Mouse (Mus musculus): Measurements from ENCODE around the gene Gsk3b.
"Not testable (repeated sequence)": the region's sequence is repeated elsewhere in the genome, so short reads cannot be mapped to it uniquely, and the experiment has no call there.

The Gsk3b gene

DNA sequence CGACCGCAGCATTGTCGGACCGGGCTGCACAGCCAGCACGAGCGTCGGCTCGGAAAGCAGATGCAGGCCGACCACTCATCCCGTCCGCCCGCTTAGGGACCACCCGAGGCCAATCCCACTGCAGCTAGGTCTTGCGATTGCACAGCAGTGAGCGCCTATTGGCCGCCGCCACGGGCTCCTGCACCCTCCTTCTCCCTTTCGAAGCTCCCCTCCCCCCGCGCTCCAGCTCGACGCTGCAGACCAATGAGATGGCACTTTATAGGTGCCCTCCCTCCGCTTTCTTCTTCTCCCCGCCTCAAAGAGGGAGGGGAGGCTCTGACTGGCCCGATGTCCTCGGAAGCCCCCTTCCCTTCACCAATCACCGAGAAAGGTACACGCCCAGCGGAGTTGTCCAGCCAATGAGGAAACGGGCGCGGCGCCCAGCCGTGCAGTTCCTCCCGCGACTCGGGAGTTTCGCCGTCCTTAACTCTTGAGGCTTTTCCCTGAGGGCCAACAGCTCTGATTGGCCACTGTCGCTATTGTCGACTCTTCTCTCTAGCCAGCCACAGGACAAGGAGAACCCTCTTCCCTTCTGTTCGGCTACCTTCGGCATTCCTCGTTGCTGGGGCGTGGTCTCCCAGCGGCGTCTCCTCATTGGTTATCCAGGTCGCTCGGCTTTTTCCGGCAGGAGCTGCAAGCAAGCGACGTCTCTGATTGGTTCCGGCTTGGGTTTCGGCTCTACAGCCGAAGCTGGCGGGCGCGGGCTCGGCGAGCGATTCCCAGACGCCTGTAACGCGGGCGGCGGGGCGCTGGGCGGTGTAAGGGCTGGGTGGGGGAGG, at the start of gene Gsk3b:
Gsk3b (plus strand) TSS at position 373 of the 818 bp plus-strand sequence.
- DNase-seq, result peak; percentile 100

DNA sequence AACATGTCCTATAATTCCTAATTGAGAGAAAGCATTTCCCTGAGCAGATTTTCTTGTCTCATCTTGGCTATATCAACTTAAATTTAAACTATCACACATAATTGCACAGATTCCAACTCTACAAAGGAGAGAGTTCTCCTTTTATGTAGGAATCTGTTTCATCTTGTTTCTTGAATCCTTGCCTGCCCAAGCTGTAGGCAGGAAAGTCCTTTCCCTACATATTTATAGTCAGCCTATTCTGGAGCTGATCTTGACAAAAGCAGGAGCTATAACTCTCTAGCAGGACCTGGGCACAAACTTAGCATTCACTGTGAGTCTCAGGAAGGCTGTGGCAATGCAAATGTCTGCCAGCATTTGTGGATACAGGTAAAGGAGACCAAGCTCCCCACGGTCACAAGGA, 46.6 kb upstream of the Gsk3b start:
- no peak for DNase-seq

- DNase-seq, result peak; percentile 51
Measured at GRCm38 (mm10) chr16:38044551-38044950, 44.2 kb upstream of the Gsk3b start.

GRCm38 (mm10) chr16:38047781-38048558, 40.8 kb upstream of the Gsk3b start:
- no peak for DNase-seq

- DNase-seq, result no peak
Measured at GRCm38 (mm10) chr16:38057898-38058297, 30.9 kb upstream of the Gsk3b start.

- no peak for DNase-seq
Measured at GRCm38 (mm10) chr16:38058836-38059235, 30.0 kb upstream of the Gsk3b start.

- DNase-seq, result no peak
Measured at GRCm38 (mm10) chr16:38059631-38060030, 29.2 kb upstream of the Gsk3b start.

DNA sequence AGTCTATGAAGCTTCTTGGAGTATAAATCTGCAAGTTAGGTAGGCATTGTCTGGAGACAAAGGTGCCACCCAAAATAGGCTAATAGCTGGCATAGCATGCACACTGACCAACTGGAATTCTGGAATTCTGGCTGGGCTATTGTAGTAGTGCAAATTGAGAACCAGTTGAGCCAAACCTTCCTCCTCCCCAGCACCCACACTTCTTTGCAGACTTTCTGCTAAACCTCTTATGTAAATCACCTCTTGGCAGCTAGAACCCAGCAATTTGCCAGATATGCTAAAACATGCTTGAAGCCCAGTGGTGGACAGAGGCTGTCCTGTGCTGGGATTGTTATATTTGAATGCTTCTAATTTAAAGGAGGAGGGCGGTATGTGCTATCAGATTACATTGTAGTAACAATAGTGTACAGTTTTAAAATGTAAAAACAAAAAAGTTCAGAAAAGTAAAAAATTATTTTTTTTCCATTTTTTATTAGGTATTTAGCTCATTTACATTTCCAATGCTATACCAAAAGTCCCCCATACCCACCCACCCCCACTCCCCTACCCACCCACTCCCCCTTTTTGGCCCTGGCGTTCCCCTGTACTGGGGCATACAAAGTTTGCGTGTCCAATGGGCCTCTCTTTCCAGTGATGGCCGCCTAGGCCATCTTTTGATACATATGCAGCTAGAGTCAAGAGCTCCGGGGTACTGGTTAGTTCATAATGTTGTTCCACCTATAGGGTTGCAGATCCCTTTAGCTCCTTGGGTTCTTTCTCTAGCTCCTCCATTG, 14.8 kb upstream of the Gsk3b start:
- not testable (repeated sequence) for DNase-seq

DNA sequence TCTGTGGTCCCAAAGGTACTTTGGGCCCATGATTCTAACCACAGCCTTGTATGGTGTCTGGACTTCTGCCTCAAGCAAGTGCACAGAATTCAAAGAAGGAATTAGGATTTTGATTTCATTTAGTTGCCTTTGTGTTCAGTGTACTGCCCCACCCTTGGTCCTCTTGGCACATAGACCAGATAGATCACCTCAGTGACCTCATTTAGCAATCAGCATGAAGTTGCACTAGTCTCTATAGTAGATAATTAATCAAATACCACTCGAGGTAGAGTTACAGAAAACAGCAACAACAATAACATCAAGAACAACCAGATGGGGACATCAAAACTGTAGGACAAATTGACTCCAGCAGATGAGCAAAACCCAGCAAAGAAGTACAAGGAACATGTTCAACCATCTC, 8.6 kb upstream of the Gsk3b start:
- no peak for DNase-seq

DNA sequence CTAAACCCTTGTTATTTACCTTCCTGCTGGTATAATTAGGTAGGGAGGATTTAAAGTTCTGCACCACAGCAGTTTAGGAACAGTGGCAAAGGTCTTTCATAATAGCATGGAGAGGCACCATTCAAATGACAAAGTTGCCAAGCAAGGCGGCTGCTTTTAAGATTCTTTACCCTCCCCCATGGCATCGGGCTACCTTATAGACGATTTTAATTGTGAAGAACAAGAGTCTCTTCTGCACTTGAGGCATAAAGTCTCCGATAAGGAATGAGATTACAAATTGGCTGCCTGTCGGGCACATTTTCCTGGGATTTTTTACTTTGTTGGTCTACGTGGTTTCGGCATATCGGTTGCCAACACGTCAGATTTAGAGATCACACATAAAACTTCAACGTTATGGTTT, 1.6 kb upstream of the Gsk3b start:
- no peak for DNase-seq

GRCm38 (mm10) chr16:38087645-38088125, 1.1 kb upstream of the Gsk3b start:
- DNase-seq, result no peak

- no peak for DNase-seq
Measured at GRCm38 (mm10) chr16:38088126-38088628, 624 bp upstream of the Gsk3b start.

- no peak for DNase-seq
Measured at GRCm38 (mm10) chr16:38089447-38090170, 808 bp downstream of the Gsk3b start.

DNA sequence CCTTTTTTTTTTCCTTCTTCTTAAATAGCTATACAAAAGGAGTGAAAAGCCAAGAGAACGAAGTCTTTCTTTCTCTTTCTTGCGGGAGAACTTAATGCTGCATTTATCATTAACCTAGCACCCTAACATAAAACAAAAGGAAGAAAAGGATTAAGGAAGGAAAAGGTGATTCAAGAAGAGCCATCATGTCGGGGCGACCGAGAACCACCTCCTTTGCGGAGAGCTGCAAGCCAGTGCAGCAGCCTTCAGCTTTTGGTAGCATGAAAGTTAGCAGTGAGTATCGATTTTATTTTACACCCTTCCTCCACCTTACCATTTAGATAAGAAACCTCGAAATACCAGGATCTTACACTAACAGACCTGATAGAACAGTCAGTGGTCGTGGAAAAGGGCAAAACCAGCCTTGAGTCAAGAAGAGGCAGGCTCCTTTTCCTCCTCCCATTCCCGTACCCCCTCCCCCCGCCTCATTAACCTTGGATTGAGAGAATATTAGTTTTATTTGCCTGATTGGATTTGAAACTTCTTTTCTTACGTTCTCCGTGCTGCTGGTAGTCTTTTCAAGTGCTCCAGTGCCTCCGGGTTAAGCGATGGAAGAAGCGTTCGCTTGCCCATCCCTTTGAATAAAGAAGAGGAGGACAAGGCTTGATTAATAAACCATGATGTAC, 1.7 kb downstream of the Gsk3b start:
- DNase-seq, result no peak

- no peak for DNase-seq
Measured at GRCm38 (mm10) chr16:38091041-38091440, 2.2 kb downstream of the Gsk3b start.

DNA sequence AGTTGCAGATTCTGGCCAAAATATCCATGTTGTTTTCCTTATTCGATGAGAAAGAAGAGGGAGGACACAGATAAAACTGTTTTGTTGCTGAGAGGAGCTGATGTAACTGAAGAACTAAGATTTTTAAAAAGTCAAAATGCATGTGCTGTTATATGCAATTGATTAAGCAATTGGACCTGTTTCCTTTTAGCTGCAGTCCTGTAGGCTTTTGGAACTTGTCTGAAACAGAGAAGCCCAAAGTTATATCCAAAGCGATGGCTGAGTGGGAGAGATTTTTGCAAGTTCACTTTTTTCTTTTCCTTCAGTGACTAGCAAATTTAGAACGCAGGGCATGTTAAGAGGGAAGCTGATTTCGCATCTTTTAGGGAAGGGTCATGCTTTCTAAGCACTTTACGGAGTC, 2.9 kb downstream of the Gsk3b start:
- DNase-seq, result no peak

DNA sequence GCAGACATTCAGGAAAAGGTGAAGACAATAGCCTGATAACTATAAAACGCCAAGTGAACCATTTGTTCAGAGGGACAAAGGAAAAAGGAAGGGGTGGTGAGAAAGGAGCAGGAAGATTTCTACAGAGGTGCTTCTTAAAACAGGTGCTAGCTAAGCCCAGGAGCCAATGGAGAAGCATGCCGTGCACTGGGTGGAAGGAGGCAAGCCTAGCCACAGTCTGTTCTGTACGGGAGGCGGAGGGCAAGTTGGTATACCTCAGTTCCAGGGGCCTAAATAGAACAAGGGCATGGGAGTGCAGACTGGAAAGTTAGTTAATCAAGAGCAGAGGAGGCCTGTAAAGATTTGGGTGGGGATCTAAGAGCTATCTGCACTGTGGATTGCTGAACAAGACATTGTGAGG, 3.8 kb downstream of the Gsk3b start:
- no peak for DNase-seq

- DNase-seq, result no peak
Measured at GRCm38 (mm10) chr16:38095181-38095851, 6.5 kb downstream of the Gsk3b start.

DNA sequence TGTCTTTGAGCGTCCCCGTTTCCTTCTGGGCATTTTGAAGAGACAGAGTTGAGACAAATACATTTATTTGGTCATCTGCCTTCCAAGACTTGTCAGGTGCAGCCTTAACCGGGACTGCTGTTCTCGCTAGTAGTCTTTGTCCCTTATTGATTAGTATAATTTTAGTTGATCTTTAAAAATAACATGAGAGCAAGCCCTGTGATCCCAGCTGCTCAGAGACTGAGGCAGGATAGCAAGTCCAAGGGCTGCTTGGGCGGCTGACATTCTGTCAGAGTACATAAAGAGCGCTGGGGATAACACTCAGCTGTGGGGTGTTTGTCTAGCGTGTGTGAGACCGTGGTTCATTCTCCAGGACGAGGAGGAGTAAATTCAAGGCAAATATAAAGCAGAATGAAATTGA, 8.7 kb downstream of the Gsk3b start:
- no peak for DNase-seq

DNA sequence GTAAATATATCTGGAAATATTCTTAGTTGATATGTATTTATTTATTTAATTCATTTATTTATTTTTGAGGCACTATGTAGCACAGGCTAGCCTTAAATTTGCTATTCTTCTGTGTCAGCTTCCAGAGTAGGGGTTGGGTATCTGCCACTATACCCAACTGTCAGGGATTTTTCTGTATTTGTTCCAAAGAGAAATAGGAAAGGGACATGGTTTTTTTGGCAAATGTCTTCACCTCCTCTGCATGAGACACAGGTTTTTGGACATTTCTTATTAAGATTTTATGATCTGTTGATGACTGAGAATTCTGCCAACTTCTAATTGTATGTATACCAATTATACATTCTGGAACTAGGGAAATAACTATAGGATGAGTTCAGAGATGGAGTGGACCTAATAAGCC, 10.5 kb downstream of the Gsk3b start:
- DNase-seq, result no peak

GRCm38 (mm10) chr16:38100569-38100968, 11.8 kb downstream of the Gsk3b start:
- DNase-seq, result no peak
